Mouse (Mus musculus): ENCODE results near the gene Arhgap6. TPM values are rescaled to one million over a fixed set of nuclear protein-coding genes. Genes with fewer than 3 reads are reported as not detected.

The Arhgap6 gene
- total RNA-seq, 2 experiments from 2014 or later, result 2.6 to 2.8 TPM

DNA sequence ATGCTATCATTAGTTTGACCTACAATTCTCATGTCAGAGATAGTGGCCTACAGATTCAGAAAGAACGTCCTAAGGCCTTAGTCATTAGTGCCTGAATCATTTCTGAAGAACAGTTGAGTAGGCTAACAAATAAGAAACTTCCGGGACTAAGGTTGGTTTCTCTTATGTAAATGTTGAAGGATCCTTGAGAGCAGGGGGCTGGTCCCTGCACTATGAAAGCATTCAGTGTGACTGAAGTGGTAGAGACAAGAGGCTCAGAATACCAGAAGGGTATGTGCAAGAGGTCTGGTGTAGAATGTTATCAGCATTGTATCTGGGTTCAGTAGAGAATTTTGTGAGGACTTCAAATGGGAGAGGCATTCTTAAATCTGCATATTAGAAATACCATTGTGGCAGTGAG is 185.5 kb downstream of the Arhgap6 start:
- no peak for DNase-seq

DNA sequence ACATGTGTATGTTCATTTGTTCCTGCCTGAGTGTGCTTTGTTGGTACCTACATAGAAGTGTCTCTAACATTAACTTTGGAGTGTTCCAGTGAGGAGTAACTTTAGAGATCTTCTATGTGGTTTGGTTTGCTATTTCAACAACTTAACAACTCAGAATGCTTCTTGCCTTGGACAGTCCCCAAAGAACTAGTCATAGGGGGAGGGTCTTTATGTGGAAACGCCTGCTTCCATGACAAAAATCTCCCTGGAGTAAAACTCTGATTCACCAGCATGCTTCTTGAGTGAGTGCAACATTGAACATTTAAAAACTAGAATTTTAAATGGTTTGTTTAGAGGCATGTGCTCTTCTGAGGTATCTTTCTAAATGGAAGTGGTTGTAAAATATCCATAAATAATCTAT is 212.2 kb downstream of the Arhgap6 start:
- no peak for DNase-seq

DNA sequence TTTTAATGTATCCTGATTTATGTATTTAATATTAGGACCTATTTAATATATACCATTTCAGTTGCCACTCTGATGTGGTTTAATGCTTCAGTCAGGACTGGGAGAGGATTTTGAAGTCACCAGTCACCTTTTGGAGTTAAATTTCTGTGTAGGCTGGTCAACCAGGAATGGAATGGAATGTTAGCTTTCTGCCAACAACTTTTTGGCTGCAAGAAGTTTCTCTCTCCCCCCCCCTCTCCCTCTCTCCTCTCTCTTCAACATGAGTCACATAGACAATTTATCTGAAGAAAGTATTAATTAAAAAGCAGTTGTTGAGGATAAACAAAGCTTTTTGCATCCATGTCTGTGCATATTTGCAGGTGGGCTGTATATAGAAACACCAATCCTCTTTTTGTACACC is 217.8 kb downstream of the Arhgap6 start:
- no peak for DNase-seq

DNA sequence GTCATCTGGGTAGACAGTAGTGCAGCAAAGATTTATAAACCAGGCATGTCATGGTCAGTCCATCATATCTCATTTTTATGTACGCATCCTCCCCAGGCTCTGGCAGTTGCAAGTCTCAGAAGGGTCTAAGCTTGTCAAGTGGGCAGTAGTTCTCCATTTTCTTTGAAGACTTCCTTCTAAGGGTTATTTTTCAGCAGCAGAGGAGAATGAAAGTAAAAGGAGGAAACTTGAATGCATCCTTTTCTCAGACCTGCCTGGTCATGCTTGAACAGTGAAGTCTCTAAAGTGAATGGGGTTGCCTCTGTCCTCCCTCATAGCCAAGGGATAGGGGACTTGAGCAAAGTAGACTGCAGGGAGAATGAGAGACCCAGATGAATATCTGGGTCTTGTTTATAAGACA is 239.5 kb downstream of the Arhgap6 start:
- no peak for DNase-seq

DNA sequence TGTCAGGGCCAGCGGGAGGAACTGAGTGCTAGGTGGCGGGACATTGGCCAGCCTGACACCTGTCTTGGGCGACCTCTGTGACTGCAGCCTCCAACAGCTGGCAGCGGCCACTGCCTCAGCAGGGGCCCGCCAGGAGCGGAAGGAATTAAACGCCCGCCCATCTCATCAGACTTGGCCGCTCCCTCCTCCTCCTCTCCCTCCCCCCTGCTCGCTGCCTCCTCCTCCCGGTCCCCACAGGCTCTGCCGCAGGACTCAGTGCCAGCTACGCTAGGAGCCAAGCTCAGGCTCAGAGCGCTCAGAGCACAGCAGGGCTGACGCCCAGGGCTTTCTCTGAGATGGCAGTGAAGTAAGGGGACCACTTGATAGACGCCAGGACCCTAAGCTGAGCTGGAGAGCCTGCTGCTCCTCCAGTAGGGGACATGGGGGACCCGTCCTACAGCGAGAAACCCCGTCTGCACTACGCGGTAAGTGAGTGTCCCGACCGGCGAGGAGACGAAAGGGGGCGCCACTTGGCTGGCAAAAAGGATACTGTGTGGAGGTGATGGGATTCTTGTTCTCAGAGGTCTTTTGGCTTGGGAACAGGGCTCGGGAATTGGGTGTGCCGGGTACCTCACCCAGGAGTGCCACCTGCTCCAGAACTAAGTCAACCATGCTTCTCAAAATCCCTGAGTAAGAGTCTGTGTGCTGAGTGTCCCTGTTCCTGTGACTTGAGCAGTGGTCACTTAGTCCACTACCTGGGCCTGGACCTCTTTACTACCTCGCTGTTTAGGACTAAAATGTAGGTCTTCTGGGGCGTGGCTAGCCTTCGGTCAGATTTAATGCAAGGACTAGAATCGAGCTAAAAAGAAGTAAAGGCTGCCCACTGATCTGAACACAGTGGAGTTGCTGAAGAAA is 241.8 kb downstream of the Arhgap6 start:
- DNase-seq, result peak; percentile 66

DNA sequence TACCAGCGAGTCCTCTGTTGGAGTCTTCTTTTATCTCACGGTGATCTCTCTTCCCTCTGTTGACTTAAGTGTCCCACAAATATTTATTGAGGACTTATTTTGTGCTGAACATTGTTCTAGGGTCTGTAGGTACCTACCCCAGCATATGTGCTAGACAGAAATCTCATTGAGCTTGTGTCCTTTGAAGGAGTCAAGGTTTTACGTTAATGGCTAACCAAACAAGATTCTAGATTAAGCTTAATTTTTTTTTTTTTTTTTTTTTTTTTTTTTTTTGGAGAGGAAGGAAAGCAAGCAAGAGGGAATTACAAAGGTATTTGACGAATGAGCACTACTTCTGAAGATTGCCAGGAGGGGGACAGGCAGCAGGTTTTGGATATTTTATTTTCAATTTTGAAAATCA is 242.5 kb downstream of the Arhgap6 start:
- no peak for DNase-seq

DNA sequence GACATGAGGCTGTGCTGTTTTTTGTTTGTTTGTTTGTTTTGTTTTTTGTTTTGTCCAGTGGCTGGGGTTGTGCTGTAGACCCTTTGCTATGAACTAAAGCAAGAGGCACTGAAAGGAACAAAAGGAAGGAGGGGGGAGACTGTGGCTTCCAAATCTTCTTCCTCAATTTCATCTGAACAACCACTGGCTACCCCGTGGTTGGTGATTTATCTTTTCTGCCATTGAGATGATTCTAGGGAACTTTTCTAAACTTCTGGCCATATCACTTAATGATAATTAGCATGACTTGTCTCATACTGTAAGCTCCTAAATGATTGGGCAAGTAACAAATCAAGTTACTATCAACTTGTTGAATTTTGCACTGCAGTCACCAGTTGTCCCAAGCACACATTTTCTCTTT is 249.0 kb downstream of the Arhgap6 start:
- DNase-seq, result no peak

DNA sequence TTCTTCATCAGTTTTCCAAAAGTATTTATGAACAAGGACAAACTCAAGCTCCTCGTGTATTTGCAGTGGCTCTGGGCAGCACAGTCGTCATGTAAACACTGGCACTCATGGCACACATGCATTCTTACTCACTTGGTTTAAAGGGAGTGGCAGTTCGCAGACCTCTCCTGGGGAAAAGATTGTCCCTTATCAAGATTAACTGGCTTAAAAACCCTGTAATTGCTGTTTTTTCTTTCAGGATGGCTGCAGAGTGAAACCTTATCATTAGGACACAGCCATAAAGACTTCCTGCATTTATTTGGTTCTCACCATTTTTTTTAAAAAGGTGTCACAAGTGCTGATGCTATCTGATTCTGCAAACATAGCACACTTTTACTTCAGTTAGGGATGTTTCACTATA is 252.7 kb downstream of the Arhgap6 start:
- no peak for DNase-seq

DNA sequence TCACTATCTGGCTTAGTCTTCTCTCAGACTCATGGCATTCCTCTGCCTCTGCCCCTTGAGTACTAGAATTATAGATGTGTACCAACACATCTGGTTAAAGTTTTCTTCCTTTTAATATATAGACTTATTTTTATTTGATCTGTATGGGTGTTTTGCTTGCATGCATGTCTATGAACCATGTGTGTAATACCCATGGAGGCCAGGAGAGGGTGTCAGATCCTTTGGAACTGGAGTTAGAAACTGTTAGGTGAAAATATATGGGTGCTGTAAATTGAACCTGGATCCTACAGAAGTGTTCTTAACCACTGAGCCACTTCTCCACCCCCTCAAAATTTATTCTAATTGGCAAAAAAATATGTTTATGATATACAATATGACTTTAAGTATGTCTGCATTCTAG is 254.7 kb downstream of the Arhgap6 start:
- DNase-seq, result no peak

DNA sequence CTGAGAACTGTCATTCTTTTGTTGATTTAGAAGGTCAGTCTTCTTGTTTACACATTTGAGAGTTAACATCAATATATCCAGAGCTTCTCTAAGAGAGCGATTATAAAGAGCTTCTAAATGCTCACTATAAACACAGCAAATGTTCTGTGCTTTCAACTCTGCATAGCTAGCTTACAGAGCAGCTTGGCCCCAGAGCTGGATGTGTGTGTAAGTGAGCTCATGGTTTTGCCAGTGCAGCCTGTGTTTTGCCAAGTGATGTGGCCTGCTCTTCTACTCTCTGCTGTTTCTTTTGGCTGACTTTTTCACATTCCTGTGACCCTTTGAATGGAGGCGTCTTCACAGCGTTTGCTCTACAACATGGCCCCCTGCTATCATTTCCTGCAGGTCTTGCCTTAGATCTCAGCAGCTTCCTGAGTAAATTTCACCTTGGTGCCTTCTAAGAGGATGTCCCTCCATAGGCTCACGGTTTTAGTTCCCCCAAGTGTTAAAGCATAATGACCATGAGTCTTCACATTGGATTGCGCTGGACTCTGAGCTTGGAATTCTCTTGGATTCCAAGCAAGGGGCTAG is 259.1 kb downstream of the Arhgap6 start:
- peak; percentile 0 for DNase-seq

DNA sequence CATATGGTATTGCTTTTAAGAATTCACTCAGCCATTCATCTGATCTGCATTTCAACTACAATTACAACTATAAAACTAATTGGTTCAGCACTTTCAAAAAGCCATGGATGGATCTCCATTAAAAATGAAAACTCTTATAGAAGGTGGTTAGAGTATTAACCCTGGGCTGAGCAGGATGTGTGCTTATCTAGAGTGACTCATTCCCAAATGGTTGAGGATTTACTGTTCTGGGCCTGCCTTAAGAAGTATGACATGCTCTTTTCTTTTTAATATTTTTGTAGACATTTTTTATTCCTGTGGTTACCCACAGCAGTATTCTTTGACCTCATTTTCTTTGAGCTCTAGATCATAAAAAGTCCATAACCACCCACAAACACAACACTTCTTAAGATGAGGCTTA is 267.7 kb downstream of the Arhgap6 start:
- DNase-seq, result no peak

DNA sequence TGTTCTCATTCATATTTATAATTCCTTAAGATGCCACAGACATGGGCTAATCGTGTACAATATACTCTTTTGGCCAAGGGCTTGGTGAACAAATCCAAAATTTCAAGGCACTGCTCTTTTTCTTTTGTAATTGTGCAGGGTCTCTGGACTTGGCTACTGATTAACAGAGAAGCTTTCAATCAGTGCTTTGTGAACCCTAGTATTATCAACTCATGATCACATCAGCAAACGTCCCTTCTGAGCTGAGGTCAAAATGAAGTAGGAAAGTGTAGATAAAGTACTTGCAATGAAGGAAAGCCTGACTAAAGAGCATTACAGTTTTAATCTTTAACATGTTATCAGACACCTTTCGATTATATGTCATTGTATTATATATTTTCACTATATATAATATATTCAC is 270.4 kb downstream of the Arhgap6 start:
- no peak for DNase-seq

DNA sequence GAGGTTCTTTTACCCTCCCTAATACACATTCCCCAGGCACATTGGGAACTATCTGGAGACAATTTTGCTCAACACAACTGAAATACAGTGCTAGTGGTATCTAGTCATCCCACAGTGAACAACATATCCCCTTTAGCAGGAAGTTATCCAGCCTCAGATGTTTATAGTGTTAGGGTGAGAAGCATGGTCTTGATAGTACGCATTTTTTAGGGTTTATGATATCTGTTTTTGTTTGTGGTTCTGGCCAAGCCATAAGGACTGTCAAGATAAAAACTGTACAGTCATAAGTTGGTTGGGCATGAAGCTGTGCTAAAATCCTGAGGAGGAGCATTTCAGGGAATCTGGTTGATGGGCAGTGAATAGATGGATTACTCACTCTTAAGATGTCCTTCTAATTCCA is 271.0 kb downstream of the Arhgap6 start:
- no peak for DNase-seq

DNA sequence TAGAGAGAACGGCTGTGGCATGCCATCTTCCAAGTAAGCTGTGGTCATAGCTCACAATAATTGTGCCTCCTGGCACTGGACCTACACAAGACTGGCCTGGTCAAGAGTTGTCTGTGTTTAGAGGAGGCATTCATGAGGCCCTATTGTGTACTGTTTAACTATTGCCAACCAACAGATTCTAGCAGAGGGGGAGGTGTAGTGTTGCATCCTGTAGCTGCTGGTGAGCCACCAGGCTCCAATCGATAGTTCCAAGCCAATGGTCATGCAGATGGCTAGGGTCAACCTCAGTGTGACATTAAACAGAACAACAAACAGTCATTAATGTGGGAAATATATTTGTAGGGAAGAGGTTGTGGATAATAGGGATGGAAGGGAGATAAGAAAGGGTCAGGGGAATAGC is 280.1 kb downstream of the Arhgap6 start:
- no peak for DNase-seq

DNA sequence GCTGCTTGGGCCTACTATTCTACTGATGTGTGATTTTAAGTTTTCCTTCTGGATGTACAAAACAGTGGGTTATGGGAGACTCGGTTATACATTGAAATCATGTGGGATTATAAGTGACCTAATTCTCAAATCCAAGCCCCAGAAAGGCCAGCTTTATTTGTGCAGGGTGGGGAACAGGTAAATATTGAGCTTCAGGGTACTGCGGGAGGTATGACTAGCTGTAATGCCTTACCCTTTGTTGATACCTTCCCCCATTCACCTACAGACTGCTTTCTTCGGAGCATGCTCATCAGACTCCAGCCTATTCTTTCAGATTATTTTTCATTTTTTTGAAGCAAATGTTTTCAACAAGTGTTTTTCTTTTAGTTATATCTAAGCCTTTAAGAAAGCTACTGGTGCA is 286.7 kb downstream of the Arhgap6 start:
- DNase-seq, result no peak

DNA sequence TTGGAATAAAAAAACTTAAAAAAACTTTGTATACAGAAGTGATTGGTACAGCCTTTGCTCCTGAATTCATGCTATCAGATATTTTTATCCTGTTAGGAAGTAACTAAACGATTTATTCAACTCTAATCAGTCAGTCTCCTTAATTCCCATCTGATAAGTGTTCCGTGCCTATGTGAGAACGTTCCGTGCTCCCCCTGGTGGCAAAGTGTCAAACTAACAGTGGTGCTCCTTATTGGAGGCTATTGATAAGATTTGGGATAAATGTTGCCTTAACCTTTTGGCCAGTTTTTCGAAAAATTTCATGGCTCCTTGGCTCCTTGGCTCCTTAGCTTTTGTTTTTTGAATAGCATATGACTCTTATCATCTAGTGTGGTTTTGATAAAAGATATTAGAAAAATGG is 291.0 kb downstream of the Arhgap6 start:
- peak; percentile 76 for DNase-seq

DNA sequence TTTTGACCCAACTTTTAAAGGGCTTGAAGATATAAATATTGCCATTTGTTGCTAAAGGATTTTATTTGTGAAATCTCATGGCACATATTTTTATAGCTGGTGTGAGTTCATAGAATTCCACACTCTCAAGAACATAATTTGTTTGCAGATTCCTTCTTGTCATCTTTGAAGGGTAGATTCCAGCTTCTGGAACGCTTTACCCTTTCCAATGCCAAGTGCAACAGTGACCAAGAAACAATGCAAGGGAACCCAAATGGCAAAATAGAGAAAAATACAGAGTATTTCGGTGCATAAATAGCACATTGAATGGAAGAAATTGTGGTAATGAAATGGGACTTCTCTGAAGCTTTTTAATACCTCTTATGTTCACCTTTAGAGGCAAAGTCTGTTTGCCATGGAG is 294.3 kb downstream of the Arhgap6 start:
- no peak for DNase-seq

DNA sequence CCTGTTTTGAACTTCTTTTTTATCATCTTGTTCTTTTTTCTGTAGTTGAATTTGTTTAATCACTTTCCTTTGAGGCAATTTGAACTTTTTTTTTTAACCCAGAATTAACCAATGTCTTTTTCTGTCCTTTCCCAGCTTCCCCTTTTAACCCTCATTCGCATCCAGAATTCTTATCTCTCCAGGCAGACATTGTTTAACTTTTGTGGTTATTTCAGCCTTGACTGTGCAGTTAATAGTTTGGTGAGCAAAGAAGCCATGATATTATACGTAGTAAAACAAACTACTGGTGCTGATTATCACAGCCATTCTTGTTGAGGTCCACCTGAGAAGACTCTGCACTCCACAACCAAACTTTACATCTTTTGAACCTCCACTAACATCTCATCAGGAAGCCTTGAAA is 299.7 kb downstream of the Arhgap6 start:
- no peak for DNase-seq

DNA sequence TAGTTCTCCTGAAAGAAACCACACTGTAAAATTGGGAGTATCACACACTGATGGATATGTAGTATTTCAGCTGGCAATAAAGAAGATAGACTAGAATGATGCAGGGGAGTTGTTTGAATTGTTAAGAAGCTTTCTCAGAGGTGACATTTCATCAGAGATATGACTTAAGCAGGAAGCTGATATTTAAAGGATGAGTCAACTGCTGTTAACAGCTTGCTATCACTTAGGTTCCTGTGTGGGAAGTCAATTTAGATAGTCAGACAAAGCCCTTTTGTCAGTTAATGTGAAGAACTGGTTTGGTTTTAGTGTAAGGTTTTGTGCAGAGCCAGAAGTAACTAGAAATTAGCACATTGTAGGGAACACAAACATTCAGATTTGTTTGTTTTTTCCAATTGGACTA is 300.7 kb downstream of the Arhgap6 start:
- DNase-seq, result no peak

DNA sequence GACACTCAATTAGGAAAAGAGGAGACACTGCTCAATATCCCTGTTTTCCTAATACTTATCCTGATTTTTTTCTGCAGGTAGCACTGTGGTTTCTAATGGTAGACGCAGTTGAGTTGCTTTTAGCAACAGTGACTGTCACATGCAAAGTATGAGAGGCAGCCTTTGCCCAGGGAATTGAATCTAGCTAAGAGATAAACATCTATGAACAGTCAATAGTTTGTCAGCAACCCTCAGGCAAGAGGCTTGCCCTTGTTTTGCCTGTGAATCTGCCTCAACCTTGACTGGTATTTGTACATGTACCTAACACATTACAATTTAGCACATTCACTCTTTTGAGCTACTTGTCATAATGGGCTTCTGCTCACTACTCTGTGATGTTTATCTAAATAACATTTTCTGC is 307.8 kb downstream of the Arhgap6 start:
- DNase-seq, result no peak

DNA sequence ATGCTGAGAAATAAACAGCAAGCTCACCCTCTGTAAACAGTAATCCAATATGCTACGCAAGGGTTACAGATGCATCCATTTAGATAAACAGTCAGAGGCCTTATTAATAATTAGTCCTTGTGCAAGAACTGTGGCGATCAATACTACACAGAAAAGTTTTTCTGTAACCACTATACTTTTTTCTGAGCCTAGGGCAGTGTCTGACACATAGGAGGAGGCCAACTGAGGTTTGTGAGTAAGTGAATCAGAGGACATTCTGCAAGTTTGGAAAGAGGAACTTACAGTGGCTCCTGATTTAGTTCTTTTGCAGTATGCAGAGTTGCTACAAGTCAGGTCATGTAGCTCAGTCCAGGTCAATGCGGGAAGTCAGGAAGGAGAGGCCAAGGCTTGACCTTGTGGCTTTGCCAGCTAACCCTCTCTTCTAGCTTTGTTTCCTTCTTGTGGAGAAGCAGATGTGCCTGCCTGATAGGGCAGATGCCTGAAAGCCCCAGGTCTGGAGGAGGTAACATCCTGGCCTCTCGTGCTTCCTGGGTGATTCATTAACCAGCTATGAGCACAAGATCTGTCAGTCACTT is 311.2 kb downstream of the Arhgap6 start:
- DNase-seq, result no peak

DNA sequence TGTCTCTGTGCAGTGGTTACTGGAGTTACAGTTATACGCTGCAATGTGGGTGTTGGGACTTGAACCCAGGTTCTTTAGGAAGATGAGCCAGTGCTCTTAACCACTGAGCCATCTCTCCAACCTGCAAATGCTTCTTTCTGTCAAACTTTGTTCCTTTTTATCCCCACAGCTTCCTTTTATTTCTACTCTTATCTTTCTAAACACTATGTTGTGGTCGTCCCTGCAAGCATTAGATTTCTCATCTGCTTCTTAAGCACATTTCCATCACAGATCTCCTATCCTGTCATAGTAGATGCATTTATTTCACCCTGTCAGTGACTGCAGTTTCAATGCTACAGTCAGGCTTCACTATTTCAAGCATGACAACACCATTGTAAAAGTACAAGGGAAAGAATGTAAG is 312.5 kb downstream of the Arhgap6 start:
- no peak for DNase-seq

DNA sequence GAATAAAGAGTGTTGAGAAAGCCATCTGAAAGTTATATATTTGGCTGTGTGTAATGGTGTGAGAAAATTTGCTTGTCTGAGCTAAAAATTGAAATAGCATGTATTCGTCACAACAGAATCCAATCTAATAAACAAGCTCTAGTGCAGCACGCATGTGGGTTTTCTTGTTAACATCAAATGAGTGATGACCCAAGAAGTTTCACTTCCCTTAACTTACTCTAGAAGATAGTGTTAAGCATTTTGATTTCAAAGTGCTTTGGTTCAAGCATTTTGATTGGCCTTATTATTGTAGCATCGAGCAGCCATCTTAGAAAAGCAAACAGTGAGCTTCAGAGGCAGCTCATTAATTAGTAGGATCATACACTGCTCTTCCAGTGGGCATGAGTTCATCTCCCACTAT is 315.1 kb downstream of the Arhgap6 start:
- no peak for DNase-seq

DNA sequence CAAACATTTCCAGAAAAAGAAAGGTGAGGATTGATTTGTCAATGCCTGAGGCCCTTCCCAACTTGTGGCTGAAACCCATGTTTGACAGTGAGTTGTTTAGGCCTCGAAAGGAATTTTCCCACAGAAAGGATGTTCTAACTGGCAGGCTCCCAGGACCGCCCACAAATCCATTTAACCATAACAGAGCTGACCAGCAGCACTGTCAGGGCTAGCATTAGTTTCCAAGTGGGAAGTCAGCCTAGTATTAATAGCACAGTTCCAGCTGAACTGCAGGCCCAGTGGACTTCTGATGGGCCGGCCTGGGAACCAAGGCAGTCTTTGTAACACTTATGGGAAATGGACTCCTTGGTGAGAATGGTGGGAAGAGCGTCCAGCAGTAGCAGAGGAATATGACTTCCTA is 317.8 kb downstream of the Arhgap6 start:
- DNase-seq, result peak; percentile 4
